Mouse (Mus musculus) forebrain, embryonic 16.5 days (tissue): Measurements from ENCODE around the gene Zmym4. TPM values are rescaled to one million over a fixed set of nuclear protein-coding genes. Genes with fewer than 3 reads are reported as not detected.

Source experiments
- polyA plus RNA-seq: library from polyadenylated mRNA; unstranded; fragments of >200 nt; fragmentation: Nextera tagmentation; extraction: Ambion mirVana; gene quantifications from 2 replicates; pipeline ENCODE4 v1.2.1, GENCODE M21; 2015

Gene Zmym4
- polyA plus RNA-seq, 1 experiment from 2014 or later = 31.1 TPM

Other genes starting within 250 kb of the Zmym4 start
- gene Tfap2e, start 231.9 kb downstream of the Zmym4 start, polyA plus RNA-seq = 0.34 and 0.75 TPM in 2 replicates
- 120 and 129 TPM in 2 replicates for gene Ncdn, start 214.7 kb downstream of the Zmym4 start, polyA plus RNA-seq
- 32.8 and 35.0 TPM in 2 replicates for gene AU040320, start 214.6 kb downstream of the Zmym4 start, polyA plus RNA-seq
- gene Sfpq, start 53.2 kb upstream of the Zmym4 start, polyA plus RNA-seq = 86.8 and 96.0 TPM in 2 replicates
- 32.1 and 37.5 TPM in 2 replicates for gene Zmym1, start 93.0 kb upstream of the Zmym4 start, polyA plus RNA-seq
- gene Zmym6, start 109.2 kb upstream of the Zmym4 start, polyA plus RNA-seq = 36.3 and 38.8 TPM in 2 replicates
- 12.6 and 14.6 TPM in 2 replicates for gene Tmem35b, start 155.6 kb upstream of the Zmym4 start, polyA plus RNA-seq
- gene Dlgap3, start 201.1 kb upstream of the Zmym4 start, polyA plus RNA-seq = 7.7 and 8.3 TPM in 2 replicates